Mouse (Mus musculus) kidney, adult 9 months (tissue): ENCODE results near the gene Acot4.
A peak's percentile ranks its signal among the peaks of the same experiment; 100 is the strongest.

Source experiments
- DNase-seq: peaks from one replicate; pipeline ENCODE4 v3.0.0; 2022

The Acot4 gene

DNA sequence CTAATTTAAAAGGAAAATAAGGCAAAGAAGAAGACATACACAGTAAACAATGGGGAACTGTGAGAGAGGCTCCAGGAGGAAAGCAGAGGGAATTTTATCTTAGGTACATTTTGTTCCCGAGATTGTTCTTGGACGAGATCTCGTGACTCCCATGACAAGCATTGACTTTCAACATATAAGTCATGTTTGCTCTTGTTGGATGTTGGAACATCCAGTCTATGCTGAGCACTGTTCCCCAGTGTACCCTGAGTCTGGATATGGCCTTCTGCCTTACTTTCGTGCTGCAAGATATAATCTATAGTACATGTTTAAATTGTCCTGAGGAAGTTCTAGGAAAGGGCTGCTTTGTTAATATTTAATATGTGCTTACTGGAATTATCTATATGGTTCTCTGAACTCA is 46.4 kb downstream of the Acot4 start:
- DNase-seq, result no peak

GRCm38 (mm10) chr12:84094666-84095065 is 56.5 kb downstream of the Acot4 start:
- DNase-seq, result peak; percentile 64
